Mouse (Mus musculus) MEL (cell line): ENCODE measurements around the gene Slc35f6.

Experiments used
- CTCF ChIP-seq, 3 experiments: IDR thresholded peaks in 2 of 3; conservative IDR thresholded peaks in 1 of 3; 2 replicates each; pipeline ENCODE4 v1.5.1; 2011 to 2012; ENCODE audit warnings: low read length in 3 of 3, low read depth in 2 of 3, mild to moderate bottlenecking in 2 of 3, improper control_type of control experiment in 1 of 3, inconsistent platforms in 1 of 3, mixed read lengths in 1 of 3, moderate library complexity in 1 of 3; ENCODE audit not compliant: control insufficient read depth in 1 of 3, insufficient read depth in 1 of 3, poor library complexity in 1 of 3, severe bottlenecking in 1 of 3
- JUND ChIP-seq: IDR thresholded peaks from 2 replicates; pipeline ENCODE4 v1.6.1; 2011; ENCODE audit warnings: low read depth, mild to moderate bottlenecking, improper control_type of control experiment, low read length
- MAFK ChIP-seq: IDR thresholded peaks from 2 replicates; pipeline ENCODE4 v1.6.1; 2011; ENCODE audit warnings: low read depth, mild to moderate bottlenecking, low read length, improper control_type of control experiment, borderline replicate concordance
- MEF2A ChIP-seq: IDR thresholded peaks from 2 replicates; pipeline ENCODE4 v1.6.1; 2014; ENCODE audit warnings: low read depth, mild to moderate bottlenecking, inconsistent platforms, low read length, improper control_type of control experiment; ENCODE audit not compliant: poor library complexity, insufficient replicate concordance, severe bottlenecking; ENCODE audit errors: extremely low read depth
- MYC ChIP-seq: IDR thresholded peaks from 2 replicates; pipeline ENCODE4 v1.6.1; 2011; ENCODE audit warnings: low read depth, mild to moderate bottlenecking, low read length, improper control_type of control experiment, moderate library complexity
- POLR2A ChIP-seq, 2 experiments: IDR thresholded peaks; 2 replicates each; pipeline ENCODE4 v1.6.1; 2011 to 2012; ENCODE audit warnings: low read length in 2 of 2, mild to moderate bottlenecking in 2 of 2, control low read depth in 1 of 2, improper control_type of control experiment in 1 of 2, low read depth in 1 of 2, moderate library complexity in 1 of 2; ENCODE audit not compliant: control insufficient read depth in 1 of 2, insufficient read depth in 1 of 2, poor library complexity in 1 of 2
- TCF12 ChIP-seq: IDR thresholded peaks from 2 replicates; pipeline ENCODE4 v1.6.1; 2014; ENCODE audit warnings: low read depth, mild to moderate bottlenecking, inconsistent platforms, low read length, improper control_type of control experiment, moderate library complexity
- USF1 ChIP-seq: IDR thresholded peaks from 2 replicates; pipeline ENCODE4 v1.6.1; 2014; ENCODE audit warnings: low read depth, mild to moderate bottlenecking, inconsistent platforms, low read length, improper control_type of control experiment, moderate library complexity
- ZC3H11A ChIP-seq: IDR thresholded peaks from 2 replicates; pipeline ENCODE4 v1.6.1; 2012; ENCODE audit warnings: low read depth, mild to moderate bottlenecking, inconsistent platforms, low read length, improper control_type of control experiment

GRCm38 (mm10) chr5:30667686-30668085 is 20.0 kb downstream of the Slc35f6 start:
- TF ChIP-seq POLR2A (IDR thresholded peaks at IDR 0.05; ENCODE audit: control insufficient read depth in 1 of 2, insufficient read depth in 1 of 2, low read depth in 1 of 2, low read length in 2 of 2, poor library complexity in 1 of 2), result peak in 1 of 2 experiments; percentile 55; a peak in 2 of 4 replicates
- no peak for TF ChIP-seq CTCF (IDR thresholded peaks at IDR 0.05 in 2 of 3, conservative IDR thresholded peaks at IDR 0.05 in 1 of 3; ENCODE audit: control insufficient read depth in 1 of 3, insufficient read depth in 1 of 3, low read depth in 2 of 3, low read length in 3 of 3, poor library complexity in 1 of 3, severe bottlenecking in 1 of 3)
- no peak for TF ChIP-seq TCF12
- no peak for TF ChIP-seq MEF2A
- no peak for TF ChIP-seq ZC3H11A
- no peak for TF ChIP-seq MYC
- TF ChIP-seq MAFK, result no peak
- TF ChIP-seq JUND, result no peak
- TF ChIP-seq USF1, result no peak
